Mouse (Mus musculus): ENCODE results near the gene Wdr1.

DNA sequence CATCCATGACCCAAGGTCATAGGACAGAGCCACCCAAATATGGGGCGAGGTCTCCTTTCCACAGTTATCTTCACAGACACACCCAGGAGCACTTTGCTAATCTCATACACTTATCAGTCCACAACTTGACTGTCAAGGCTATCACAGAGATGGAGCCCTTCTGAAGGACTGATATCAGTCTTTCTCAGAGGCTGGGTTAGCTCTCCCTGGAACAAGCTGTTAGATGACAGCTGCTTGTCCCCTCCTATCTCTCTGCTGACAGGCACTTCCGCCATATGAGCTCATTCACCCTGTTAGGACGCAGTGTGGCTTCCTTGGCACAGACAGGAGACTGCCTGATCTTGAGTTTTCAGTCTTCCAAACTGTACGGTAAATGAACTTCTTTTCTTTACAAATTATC is 53.5 kb downstream of the Wdr1 start:
- TF ChIP-seq GATA1 (IDR thresholded peaks at IDR 0.05; ENCODE audit: borderline replicate concordance, low read length) (no peak), FLI1 (IDR thresholded peaks at IDR 0.05; ENCODE audit: low read length) (no peak)
